14 mouse cellular contexts compared by ENCODE assay signal in genomic region chr17:28300323-28300722, GRCm38 (mm10). TPM values are rescaled to one million over a fixed set of nuclear protein-coding genes. Genes with fewer than 3 reads are reported as not detected.
A peak's percentile ranks its signal among the peaks of the same experiment; 100 is the strongest.
DNase-seq lines count a peak whose midpoint lies in the region; ATAC-seq and TF ChIP-seq lines count a peak whose summit lies in the region.
"Had no signal": no experiment of that assay in that cellular context is flagged by ENCODE, and none has a peak within 500 bp of the region (broad histone marks: within the 10 kb centered on the region; RNA-seq: fewer than 3 reads in every experiment).

No protein-coding gene starts in this region.

- no peak for ATAC-seq in kidney, embryonic 15.5 days (replicated peaks; ENCODE audit: low FRiP score)
- ATAC-seq in kidney, embryonic 14.5 days (ENCODE audit: low FRiP score, low TSS enrichment), result no peak
- ATAC-seq in granulocyte monocyte progenitor cell, adult 5-6 weeks (replicated peaks; ENCODE audit: poor library complexity, severe bottlenecking), result 0 out of 2 replicates have a peak, but pooled peaks have one; percentile 4
- peak; percentile 71 for ATAC-seq in lung, postnatal 0 days
- ATAC-seq in frontal cortex, adult (ENCODE audit: low TSS enrichment), result no peak
- ATAC-seq in inflammation-experienced regulatory T-cells, adult 6 months, result no peak
- ATAC-seq: forebrain, embryonic 16.5 days had no signal

- 32% methylated on average over 9 of the region's 9 CpGs for WGBS in kidney, embryonic 15.5 days
- WGBS in kidney, embryonic 14.5 days, result 27% methylated on average over 8 of the region's 9 CpGs
- 46% methylated on average over 9 of the region's 9 CpGs for WGBS in lung, postnatal 0 days

- no peak for TF ChIP-seq CTCF in lung, postnatal 0 days (IDR thresholded peaks at IDR 0.05)

- H3K9me3 ChIP-seq in kidney, embryonic 15.5 days (replicated peaks), result no peaks in the 10 kb centered on the region
- no peaks in the 10 kb centered on the region for H3K9me3 ChIP-seq in kidney, embryonic 14.5 days (ENCODE audit: control insufficient read depth, low read length)
- no peaks in the 10 kb centered on the region for H3K9me3 ChIP-seq in lung, postnatal 0 days (ENCODE audit: low read length)

- H3K4me3 ChIP-seq in kidney, embryonic 15.5 days (replicated peaks), result no peak overlapping the region
- no peak overlapping the region for H3K4me3 ChIP-seq in kidney, embryonic 14.5 days (ENCODE audit: low read length)
- H3K4me3 ChIP-seq in lung, postnatal 0 days (ENCODE audit: low read depth, low read length), result no peak overlapping the region
- H3K4me3 ChIP-seq: myocyte had no signal

- no peaks in the 10 kb centered on the region for H3K27me3 ChIP-seq in kidney, embryonic 15.5 days
- no peaks in the 10 kb centered on the region for H3K27me3 ChIP-seq in kidney, embryonic 14.5 days (ENCODE audit: control insufficient read depth, insufficient read depth, low read length)
- no peaks in the 10 kb centered on the region for H3K27me3 ChIP-seq in lung, postnatal 0 days (replicated peaks; ENCODE audit: insufficient read depth, low read length)
- H3K27me3 ChIP-seq: CH12.LX had no signal

- H3K36me3 ChIP-seq in kidney, embryonic 15.5 days, result peaks cover 27% of the 10 kb centered on the region
- H3K36me3 ChIP-seq in kidney, embryonic 14.5 days (ENCODE audit: control insufficient read depth, insufficient read depth, low read length), result peaks cover 12% of the 10 kb centered on the region
- H3K36me3 ChIP-seq in lung, postnatal 0 days (ENCODE audit: insufficient read depth, low read length), result no peaks in the 10 kb centered on the region

- no peak for TF ChIP-seq EP300 in lung, postnatal 0 days (IDR thresholded peaks at IDR 0.05)

- H3K9ac ChIP-seq in kidney, embryonic 15.5 days, result no peak overlapping the region
- H3K9ac ChIP-seq in kidney, embryonic 14.5 days (ENCODE audit: low read depth, low read length), result no peak overlapping the region
- no peak overlapping the region for H3K9ac ChIP-seq in lung, postnatal 0 days (replicated peaks; ENCODE audit: low read depth)

- 0 out of 2 replicates have a peak overlapping the region, but pooled peaks have one; percentile 30 for H3K27ac ChIP-seq in kidney, embryonic 15.5 days
- H3K27ac ChIP-seq in kidney, embryonic 14.5 days (ENCODE audit: low read depth, low read length), result no peak overlapping the region
- peak overlapping the region; percentile 59; the same call in 1 of the 2 replicates for H3K27ac ChIP-seq in lung, postnatal 0 days (ENCODE audit: low read length)

- H3K4me1 ChIP-seq in kidney, embryonic 15.5 days, result peaks cover 17% of the 10 kb centered on the region
- H3K4me1 ChIP-seq in kidney, embryonic 14.5 days (ENCODE audit: control insufficient read depth, insufficient read depth, low read length), result peaks cover 13% of the 10 kb centered on the region; the same call in 1 of the 2 replicates
- no peaks in the 10 kb centered on the region for H3K4me1 ChIP-seq in lung, postnatal 0 days (ENCODE audit: insufficient read depth, low read depth, low read length)

- no peak overlapping the region for H3K4me2 ChIP-seq in kidney, embryonic 15.5 days
- H3K4me2 ChIP-seq in kidney, embryonic 14.5 days (replicated peaks; ENCODE audit: low read depth, low read length), result no peak overlapping the region
- no peak overlapping the region for H3K4me2 ChIP-seq in lung, postnatal 0 days (replicated peaks; ENCODE audit: low read depth, low read length)

- DNase-seq in embryo, embryonic 10 days (ENCODE audit: low spot score), result peak; percentile 73
- no peak for DNase-seq in lung, postnatal 0 days (ENCODE audit: low spot score)
- no peak for DNase-seq in thymus, adult 18-20 months
- DNase-seq: cerebellum, adult 11 months; kidney, postnatal 14 days; thymus, postnatal 25 days had no signal

RNA-seq across cellular contexts. Expression of gene Fance, which starts 13.0 kb away (rescaled TPM):
- 28.4 and 33.7 TPM in 2 replicates for polyA plus RNA-seq in kidney, embryonic 15.5 days (2015; fragmentation: Nextera tagmentation; extraction: Ambion mirVana)
- 24.1 and 31.9 TPM in 2 replicates for polyA plus RNA-seq in kidney, embryonic 14.5 days (2014; fragmentation: Nextera tagmentation; extraction: Ambion mirVana)
- 41.7 and 47.9 TPM in 2 replicates for total RNA-seq in granulocyte monocyte progenitor cell, adult 5-6 weeks (2014; fragmentation: Nextera tagmentation)
- total RNA-seq in granulocyte monocyte progenitor cell, adult 5-6 weeks (2017), result 15.0 and 16.4 TPM in 2 replicates
- polyA plus RNA-seq in lung, postnatal 0 days (2015; fragmentation: Nextera tagmentation; extraction: Ambion mirVana), result 21.8 and 24.3 TPM in 2 replicates
- 1 to 10 TPM; 3.2 to 8.3 (median 6.6) TPM for polyA plus RNA-seq in inflammation-experienced regulatory T-cells, adult 6 months (2017; shearing (Covaris generic))

RNA-seq across cellular contexts. Expression of gene Rpl10a, which starts 27.9 kb away (rescaled TPM):
- polyA plus RNA-seq in kidney, embryonic 15.5 days (2015; fragmentation: Nextera tagmentation; extraction: Ambion mirVana), result 643 and 689 TPM in 2 replicates
- polyA plus RNA-seq in kidney, embryonic 14.5 days (2014; fragmentation: Nextera tagmentation; extraction: Ambion mirVana), result 911 and 1,064 TPM in 2 replicates
- 2,618 and 3,063 TPM in 2 replicates for total RNA-seq in granulocyte monocyte progenitor cell, adult 5-6 weeks (2014; fragmentation: Nextera tagmentation)
- 785 and 838 TPM in 2 replicates for total RNA-seq in granulocyte monocyte progenitor cell, adult 5-6 weeks (2017)
- polyA plus RNA-seq in lung, postnatal 0 days (2015; fragmentation: Nextera tagmentation; extraction: Ambion mirVana), result 446 and 458 TPM in 2 replicates
- polyA plus RNA-seq in inflammation-experienced regulatory T-cells, adult 6 months (2017; shearing (Covaris generic)), result 100 to 1,000 TPM; 514 to 941 (median 691) TPM

RNA-seq across cellular contexts. Expression of gene Tead3, which starts 50.3 kb away (rescaled TPM):
- polyA plus RNA-seq in kidney, embryonic 15.5 days (2015; fragmentation: Nextera tagmentation; extraction: Ambion mirVana), result 9.8 and 11.0 TPM in 2 replicates
- 8.7 and 10.9 TPM in 2 replicates for polyA plus RNA-seq in kidney, embryonic 14.5 days (2014; fragmentation: Nextera tagmentation; extraction: Ambion mirVana)
- total RNA-seq in granulocyte monocyte progenitor cell, adult 5-6 weeks (2014; fragmentation: Nextera tagmentation), result 3.3 TPM in 1 of 2 replicates, not detected in the other
- total RNA-seq in granulocyte monocyte progenitor cell, adult 5-6 weeks (2017), result 0.04 TPM in 1 of 2 replicates, not detected in the other
- polyA plus RNA-seq in lung, postnatal 0 days (2015; fragmentation: Nextera tagmentation; extraction: Ambion mirVana), result 9.7 and 11.4 TPM in 2 replicates
- not detected for polyA plus RNA-seq in inflammation-experienced regulatory T-cells, adult 6 months (2017; shearing (Covaris generic))

Comparison
In these comparisons a context has a peak if more than half of its experiments do, and no peak if none do; other contexts are left out.
1. ATAC-seq: peak in granulocyte monocyte progenitor cell, adult 5-6 weeks (single experiment) and lung, postnatal 0 days (single experiment); none in kidney, embryonic 15.5 days (single experiment), kidney, embryonic 14.5 days (single experiment), frontal cortex, adult (single experiment) and inflammation-experienced regulatory T-cells, adult 6 months (single experiment).